Mouse (Mus musculus) heart, postnatal 25 days (tissue): Measurements from ENCODE around the gene 3830406C13Rik. TPM values are rescaled to one million over a fixed set of nuclear protein-coding genes. Genes with fewer than 3 reads are reported as not detected.

Experiments used
- DNase-seq: peaks from one replicate; pipeline ENCODE4 v3.0.0; 2022; ENCODE audit warnings: low spot score
- intact Hi-C: fragments of 180-260 bp; cut with DNase I; formaldehyde crosslinking; loops from one replicate; pipeline ENCODE4 v1.15.1; 2025
- total RNA-seq, 2 experiments: library from RNA; stranded (reverse); gene quantifications; 2 replicates each; pipeline ENCODE4 v1.2.3; 2021

Gene 3830406C13Rik
- total RNA-seq, 2 experiments from 2014 or later = 19.7 to 24.1 TPM

GRCm38 (mm10) chr14:12341789-12342457 is 58.0 kb downstream of the 3830406C13Rik start:
- no peak for DNase-seq
- intact Hi-C loops = no loop called here

- DNase-seq = no peak
- intact Hi-C loops = no loop called here
Measured at GRCm38 (mm10) chr14:12342458-12343131, 58.6 kb downstream of the 3830406C13Rik start.

- intact Hi-C loops = no loop called here
- no peak for DNase-seq
Measured at GRCm38 (mm10) chr14:12343451-12343941, 59.5 kb downstream of the 3830406C13Rik start.

- intact Hi-C loops = no loop called here
- no peak for DNase-seq
Measured at GRCm38 (mm10) chr14:12344061-12344745, 60.2 kb downstream of the 3830406C13Rik start.

- DNase-seq = no peak
- intact Hi-C loops = no loop called here
Measured at GRCm38 (mm10) chr14:12344746-12345240, 60.8 kb downstream of the 3830406C13Rik start.

- DNase-seq = no peak
- intact Hi-C loops = no loop called here
Measured at GRCm38 (mm10) chr14:12345241-12345921, 61.4 kb downstream of the 3830406C13Rik start.

GRCm38 (mm10) chr14:12346011-12346864 is 62.3 kb downstream of the 3830406C13Rik start:
- DNase-seq = no peak
- intact Hi-C loops = no loop called here

GRCm38 (mm10) chr14:12346865-12347600 is 63.1 kb downstream of the 3830406C13Rik start:
- no peak for DNase-seq
- intact Hi-C loops = no loop called here

GRCm38 (mm10) chr14:12348089-12348488 is 64.1 kb downstream of the 3830406C13Rik start, which contains the start of gene Fezf2:
Fezf2 (minus strand) TSS chr14:12348189.
- DNase-seq = no peak
- intact Hi-C loops = no loop called here

GRCm38 (mm10) chr14:12349334-12350090 is 65.5 kb downstream of the 3830406C13Rik start:
- DNase-seq = no peak
- intact Hi-C loops = no loop called here

GRCm38 (mm10) chr14:12350271-12350916 is 66.4 kb downstream of the 3830406C13Rik start:
- intact Hi-C loops = no loop called here
- DNase-seq = no peak

Other genes with a start within 250 kb of the 3830406C13Rik start
- gene Gm49355, start 197 bp upstream of the 3830406C13Rik start, total RNA-seq = under 1 TPM in 1 of 2 experiments, not detected in 1; 0.13 TPM
- gene Fezf2, start 64.0 kb downstream of the 3830406C13Rik start, total RNA-seq = not detected